Mouse (Mus musculus) liver, postnatal 0 days (tissue): ENCODE data around the gene Rfx4. TPM values are rescaled to one million over a fixed set of nuclear protein-coding genes. Genes with fewer than 3 reads are reported as not detected.
A peak's percentile ranks its signal among the peaks of the same experiment; 100 is the strongest.

Experiments used
- ATAC-seq: fragments of 200-750 bp; cut with Nextera tagmentation; 2 replicates; pipeline ENCODE4 v1.8.0; 2017; ENCODE audit warnings: mild to moderate bottlenecking, moderate library complexity
- DNase-seq: peaks from one replicate; pipeline ENCODE4 v3.0.0-alpha.2; 2016
- H3K27ac ChIP-seq: fragments of 300-500 bp; sonication (generic); 2 replicates; pipeline ENCODE4 v1.5.1; 2014; ENCODE audit warnings: antibody characterized with exemption, moderate library complexity, mild to moderate bottlenecking, low read depth
- H3K27me3 ChIP-seq: fragments of 300-500 bp; sonication (generic); 2 replicates; pipeline ENCODE4 v1.6.1; 2014; ENCODE audit warnings: low read length, control low read depth, mixed read lengths; ENCODE audit not compliant: insufficient read depth
- H3K36me3 ChIP-seq: fragments of 300-500 bp; sonication (generic); replicated peaks from 2 replicates; pipeline ENCODE4 v1.6.1; 2014; ENCODE audit warnings: mild to moderate bottlenecking, control low read depth, low read length, moderate library complexity, mixed read lengths; ENCODE audit not compliant: insufficient read depth
- H3K4me1 ChIP-seq: fragments of 300-500 bp; sonication (generic); 2 replicates; pipeline ENCODE4 v1.6.1; 2014; ENCODE audit warnings: antibody characterized with exemption, mild to moderate bottlenecking, control low read depth; ENCODE audit not compliant: insufficient read depth
- H3K4me2 ChIP-seq: fragments of 300-500 bp; sonication (generic); 2 replicates; pipeline ENCODE4 v1.6.1; 2014; ENCODE audit warnings: low read depth, mild to moderate bottlenecking, low read length, moderate library complexity, mixed read lengths
- H3K4me3 ChIP-seq: fragments of 300-500 bp; sonication (generic); 2 replicates; pipeline ENCODE4 v1.5.1; 2014; ENCODE audit warnings: low read depth, low read length
- H3K9ac ChIP-seq: fragments of 300-500 bp; sonication (generic); replicated peaks from 2 replicates; pipeline ENCODE4 v1.6.1; 2014; ENCODE audit warnings: mild to moderate bottlenecking, moderate library complexity
- H3K9me3 ChIP-seq: fragments of 300-500 bp; sonication (generic); 2 replicates; pipeline ENCODE4 v1.6.1; 2016; ENCODE audit warnings: mild to moderate bottlenecking, control low read depth, low read length, mixed read lengths
- CTCF ChIP-seq: sonication (generic); IDR thresholded peaks from 2 replicates; pipeline ENCODE4 v1.5.1; 2016; ENCODE audit warnings: antibody characterized with exemption, low read depth
- EP300 ChIP-seq: IDR thresholded peaks from 2 replicates; pipeline ENCODE4 v1.6.1; 2016; ENCODE audit warnings: antibody characterized with exemption, low read depth, mild to moderate bottlenecking
- WGBS: fragments of 180-500 bp; shearing (Covaris S2); extraction: QIAGEN DNeasy Blood & Tissue Kit; methylation state at CpG from one replicate; pipeline ENCODE4 v1.1.7; 2014; ENCODE audit not compliant: insufficient replicate concordance; 5-methylcytosine and 5-hydroxymethylcytosine counted together
- polyA plus RNA-seq: library from polyadenylated mRNA; unstranded; fragments of >200 nt; fragmentation: Nextera tagmentation; extraction: Ambion mirVana; gene quantifications from 2 replicates; pipeline ENCODE4 v1.2.1, GENCODE M21; 2015

Gene Rfx4
- polyA plus RNA-seq, 1 experiment from 2014 or later: not detected

DNA sequence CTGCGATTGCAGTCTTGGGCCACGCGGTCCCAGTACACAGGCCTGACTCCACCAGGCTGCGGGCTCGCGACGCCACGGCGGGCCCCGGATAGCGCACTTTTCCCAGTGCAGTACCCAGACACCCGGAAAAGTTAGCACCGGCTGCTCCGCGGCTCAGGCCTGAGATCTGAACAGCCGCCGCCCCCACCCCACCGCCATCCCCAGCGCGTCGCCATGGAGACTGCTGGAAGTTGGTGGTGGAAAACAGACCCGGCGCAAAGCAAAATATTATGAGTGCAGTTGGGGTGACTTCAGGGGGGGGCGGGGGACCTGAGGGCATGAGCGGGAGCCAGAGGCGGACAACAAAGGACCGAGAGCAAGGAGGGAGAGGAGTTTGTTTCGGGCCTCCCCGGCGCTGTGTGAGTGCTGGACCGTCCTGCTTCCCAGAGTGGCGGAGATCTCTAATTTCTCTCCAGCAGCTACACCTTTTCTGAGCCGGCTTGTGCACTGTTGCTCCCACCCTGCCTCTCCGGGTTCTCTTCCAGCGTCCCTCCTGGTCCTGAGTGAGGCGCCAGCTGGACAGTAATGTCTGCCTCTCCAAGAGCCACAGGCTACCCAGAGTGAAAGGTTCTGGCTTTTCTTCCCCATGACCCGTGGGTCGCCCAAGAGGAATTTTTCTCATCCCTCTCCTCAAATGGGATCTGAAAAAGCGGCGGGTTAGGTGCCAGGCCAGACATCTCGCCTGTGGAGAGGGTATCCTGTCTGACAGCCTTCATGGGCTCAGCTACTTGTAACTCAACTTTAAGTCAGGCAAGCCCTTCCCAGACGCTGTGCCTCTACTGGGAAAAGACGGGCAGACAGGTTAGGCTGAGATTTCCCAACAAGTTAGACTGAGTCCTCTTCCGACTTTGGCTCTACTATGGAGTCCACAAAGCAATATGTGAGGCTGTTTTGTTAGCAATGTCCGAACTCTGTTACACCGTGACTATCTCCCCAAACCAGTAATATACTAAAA is 4.6 kb downstream of the Rfx4 start:
- Histone ChIP-seq H3K4me2 (no peak overlapping the region), H3K27ac (no peak overlapping the region), H3K4me1 (peaks cover 10% of the 10 kb centered on the region; the same call in 1 of the 2 replicates), H3K36me3 (no peaks in the 10 kb centered on the region), H3K9me3 (no peaks in the 10 kb centered on the region), H3K4me3 (no peak overlapping the region), H3K9ac (no peak overlapping the region), H3K27me3 (peaks cover 88% of the 10 kb centered on the region)
- DNase-seq (no peak), ATAC-seq (no peak)
- TF ChIP-seq CTCF: no peak
- 7% methylated on average over 46 of the region's 46 CpGs for WGBS

DNA sequence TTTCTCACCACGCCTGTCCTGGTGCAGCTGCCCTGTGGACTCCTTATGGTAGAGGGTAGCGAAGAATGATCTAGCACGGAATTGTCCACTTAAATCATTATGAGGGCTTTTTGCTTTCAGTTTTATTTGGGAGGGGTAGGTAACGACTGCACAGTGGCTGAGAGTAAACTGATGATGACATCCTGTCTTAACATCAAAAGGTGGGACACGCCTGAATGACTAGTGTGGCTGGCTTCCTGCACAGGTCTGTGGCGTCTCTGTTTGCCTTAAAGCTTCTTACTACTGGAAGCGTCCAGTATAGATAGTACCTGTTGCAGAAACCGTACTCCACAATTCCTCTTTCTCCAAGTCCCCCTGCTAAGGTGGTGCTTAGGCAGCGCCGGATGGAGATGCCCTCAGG is 12.9 kb downstream of the Rfx4 start:
- no peak for TF ChIP-seq CTCF
- TF ChIP-seq EP300: no peak
- Histone ChIP-seq H3K36me3 (no peaks in the 10 kb centered on the region), H3K9me3 (no peaks in the 10 kb centered on the region), H3K27ac (no peak overlapping the region), H3K4me1 (no peaks in the 10 kb centered on the region), H3K9ac (no peak overlapping the region), H3K4me3 (no peak overlapping the region), H3K27me3 (peaks cover 12% of the 10 kb centered on the region; the same call in 1 of the 2 replicates), H3K4me2 (no peak overlapping the region)
- DNase-seq: no peak
- 68% methylated on average over 10 of the region's 10 CpGs for WGBS
- ATAC-seq: no peak

DNA sequence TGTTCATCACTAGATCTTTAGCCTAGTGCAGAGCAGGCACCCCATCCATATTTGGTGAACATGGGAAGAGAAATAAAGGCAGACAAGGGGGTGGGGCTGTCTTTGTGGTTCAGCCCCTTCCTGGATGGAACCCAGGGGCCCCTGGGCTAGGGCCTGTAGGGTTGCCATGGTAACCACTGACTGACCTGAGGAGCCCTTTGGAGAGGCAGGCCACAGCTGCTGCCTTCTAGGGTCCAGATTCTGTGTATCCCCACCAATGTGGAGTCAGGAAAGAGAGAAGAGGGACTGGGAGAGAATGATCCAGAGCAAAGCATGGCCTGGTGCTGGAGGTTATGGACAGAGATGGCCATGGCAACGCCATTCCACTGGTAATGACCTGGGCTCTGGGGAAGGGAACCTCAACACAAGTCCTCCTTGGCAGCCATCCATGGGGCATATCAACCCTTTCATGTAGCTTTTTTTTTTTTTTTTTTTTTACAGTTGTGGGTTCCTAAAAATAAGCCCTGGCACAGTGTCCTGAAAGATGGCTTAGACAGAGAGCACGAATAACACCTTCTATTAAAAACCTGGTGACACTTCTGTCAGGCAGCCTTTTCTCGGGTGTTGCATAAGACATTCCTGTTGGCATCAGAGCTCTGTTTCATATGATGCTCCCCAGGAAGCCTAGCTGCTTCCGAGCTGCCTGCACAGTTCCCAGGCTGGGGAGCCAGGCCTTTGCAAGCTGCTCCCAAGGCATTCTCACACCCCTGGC is 16.7 kb downstream of the Rfx4 start:
- no peaks in the 10 kb centered on the region for H3K9me3 ChIP-seq
- no peak overlapping the region for H3K9ac ChIP-seq
- no peak for TF ChIP-seq CTCF
- TF ChIP-seq EP300: no peak
- 62% methylated on average over 4 of the region's 4 CpGs for WGBS
- H3K4me3 ChIP-seq: no peak overlapping the region
- H3K4me1 ChIP-seq: peaks cover 5% of the 10 kb centered on the region; the same call in 1 of the 2 replicates
- H3K36me3 ChIP-seq: no peaks in the 10 kb centered on the region
- no peak overlapping the region for H3K27ac ChIP-seq
- H3K4me2 ChIP-seq: no peak overlapping the region
- no peaks in the 10 kb centered on the region for H3K27me3 ChIP-seq
- ATAC-seq (no peak), DNase-seq (no peak)

DNA sequence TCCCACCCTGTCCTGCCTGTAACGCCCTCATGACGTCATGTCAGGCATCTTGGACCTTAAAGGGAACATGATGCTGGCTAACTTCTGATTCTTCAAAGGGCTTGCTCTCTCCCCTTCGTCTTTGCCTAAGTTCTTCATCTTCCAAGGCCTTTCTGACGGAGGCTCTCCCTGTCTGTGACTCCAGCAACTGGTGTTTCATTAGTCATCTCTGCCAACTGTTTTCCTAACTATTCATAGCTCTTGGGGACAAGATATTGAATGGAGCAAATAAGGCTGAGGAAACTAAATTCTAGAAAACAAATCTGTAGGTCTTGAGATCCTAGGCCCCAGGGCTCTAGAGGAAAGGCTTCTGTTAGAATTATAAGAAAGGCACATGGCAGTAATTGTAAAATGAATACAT is 18.0 kb downstream of the Rfx4 start:
- Histone ChIP-seq H3K9ac (no peak overlapping the region), H3K9me3 (no peaks in the 10 kb centered on the region), H3K4me1 (peaks cover 5% of the 10 kb centered on the region; the same call in 1 of the 2 replicates), H3K4me2 (no peak overlapping the region), H3K27me3 (no peaks in the 10 kb centered on the region), H3K27ac (no peak overlapping the region), H3K36me3 (no peaks in the 10 kb centered on the region), H3K4me3 (no peak overlapping the region)
- TF ChIP-seq EP300 (no peak), CTCF (no peak)
- DNase-seq (no peak), ATAC-seq (no peak)
- WGBS: 69% methylated on average over 4 of the region's 4 CpGs

DNA sequence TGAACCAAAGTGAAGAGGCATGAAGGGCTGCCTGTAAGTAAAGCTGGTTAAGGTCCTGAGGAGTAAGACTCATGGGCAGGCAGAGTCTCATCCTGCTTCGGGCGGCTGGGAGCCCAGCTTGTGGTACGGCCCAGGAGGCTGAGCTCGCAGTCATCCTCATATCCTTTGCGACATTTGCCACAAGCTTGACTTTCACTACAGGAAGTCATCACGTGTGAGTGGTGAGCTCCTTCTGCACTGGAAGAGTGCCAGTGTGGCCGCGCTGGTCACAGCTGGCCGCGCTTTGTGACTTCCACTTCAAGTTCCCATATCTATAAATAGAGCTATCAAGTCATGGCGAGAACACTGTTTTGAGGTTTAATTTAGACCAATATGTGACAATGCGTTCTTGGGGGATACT is 18.7 kb downstream of the Rfx4 start:
- Histone ChIP-seq H3K27me3 (no peaks in the 10 kb centered on the region), H3K36me3 (no peaks in the 10 kb centered on the region), H3K9me3 (no peaks in the 10 kb centered on the region), H3K27ac (0 out of 2 replicates have a peak overlapping the region, but pooled peaks have one; percentile 45), H3K9ac (no peak overlapping the region), H3K4me2 (peak overlapping the region; percentile 19; the same call in 1 of the 2 replicates), H3K4me3 (no peak overlapping the region), H3K4me1 (peaks cover 5% of the 10 kb centered on the region; the same call in 1 of the 2 replicates)
- 18% methylated on average over 12 of the region's 12 CpGs for WGBS
- peak; percentile 80 for ATAC-seq
- DNase-seq: peak; percentile 73
- TF ChIP-seq CTCF (no peak), EP300 (no peak)

DNA sequence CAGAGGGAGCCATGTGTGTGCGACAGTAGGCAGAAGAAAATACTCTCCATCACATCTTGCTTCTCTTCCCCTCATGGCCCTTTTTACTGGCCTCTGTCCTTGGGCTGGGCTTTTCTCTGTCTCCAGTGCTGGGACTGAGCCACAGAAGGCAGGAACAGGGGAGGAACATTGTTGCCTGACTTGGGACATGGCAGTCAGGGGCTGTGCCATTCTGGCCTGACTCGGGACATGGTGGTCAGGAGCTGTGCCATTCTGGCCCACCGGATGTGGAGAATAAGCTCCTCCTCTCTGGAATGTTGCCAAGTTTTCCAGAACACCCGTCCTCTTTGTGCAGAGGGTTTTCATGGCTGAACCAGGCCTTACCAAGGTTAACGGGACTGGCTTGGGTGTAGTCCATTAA is 21.2 kb downstream of the Rfx4 start:
- 72% methylated on average over 5 of the region's 5 CpGs for WGBS
- Histone ChIP-seq H3K36me3 (no peaks in the 10 kb centered on the region), H3K4me1 (peaks cover 5% of the 10 kb centered on the region; the same call in 1 of the 2 replicates), H3K9me3 (no peaks in the 10 kb centered on the region), H3K27ac (no peak overlapping the region), H3K9ac (no peak overlapping the region), H3K4me3 (no peak overlapping the region), H3K4me2 (no peak overlapping the region), H3K27me3 (no peaks in the 10 kb centered on the region)
- TF ChIP-seq CTCF: no peak
- TF ChIP-seq EP300: no peak
- ATAC-seq (no peak), DNase-seq (no peak)
